Mouse (Mus musculus) neural tube, embryonic 11.5 days (tissue): Measurements from ENCODE around the gene Nradd. TPM values are rescaled to one million over a fixed set of nuclear protein-coding genes. Genes with fewer than 3 reads are reported as not detected.

Experiments
- ATAC-seq: fragments of 200-750 bp; cut with Nextera tagmentation; 2 replicates; pipeline ENCODE4 v1.8.0; 2017; ENCODE audit warnings: moderate number of reproducible peaks, mild to moderate bottlenecking, moderate TSS enrichment, moderate library complexity; ENCODE audit not compliant: insufficient read depth, low FRiP score, low TSS enrichment
- DNase-seq: peaks from one replicate; pipeline ENCODE4 v3.0.0-alpha.2; 2015; ENCODE audit warnings: low spot score
- H3K27ac ChIP-seq: fragments of 300-500 bp; sonication (generic); 2 replicates; pipeline ENCODE4 v1.5.1; 2014; ENCODE audit warnings: low read depth, mild to moderate bottlenecking, low read length
- H3K27me3 ChIP-seq: fragments of 300-500 bp; sonication (generic); 2 replicates; pipeline ENCODE4 v1.6.1; 2014; ENCODE audit warnings: mild to moderate bottlenecking, low read length, mixed read lengths; ENCODE audit not compliant: control insufficient read depth, insufficient read depth
- H3K36me3 ChIP-seq: fragments of 300-500 bp; sonication (generic); 2 replicates; pipeline ENCODE4 v1.6.1; 2014; ENCODE audit warnings: mild to moderate bottlenecking, low read length, moderate library complexity, mixed read lengths; ENCODE audit not compliant: control insufficient read depth, insufficient read depth
- H3K4me1 ChIP-seq: fragments of 300-500 bp; sonication (generic); 2 replicates; pipeline ENCODE4 v1.6.1; 2014; ENCODE audit warnings: low read length, mixed read lengths; ENCODE audit not compliant: control insufficient read depth, insufficient read depth
- H3K4me2 ChIP-seq: fragments of 300-500 bp; sonication (generic); 2 replicates; pipeline ENCODE4 v1.6.1; 2014; ENCODE audit warnings: low read depth, mild to moderate bottlenecking, moderate library complexity
- H3K4me3 ChIP-seq: fragments of 300-500 bp; sonication (generic); 2 replicates; pipeline ENCODE4 v1.5.1; 2014; ENCODE audit warnings: low read depth, low read length
- H3K9ac ChIP-seq: fragments of 300-500 bp; sonication (generic); 2 replicates; pipeline ENCODE4 v1.6.1; 2014; ENCODE audit warnings: mild to moderate bottlenecking, low read length
- H3K9me3 ChIP-seq: fragments of 300-500 bp; sonication (generic); 2 replicates; pipeline ENCODE4 v1.6.1; 2016; ENCODE audit warnings: low read length; ENCODE audit not compliant: control insufficient read depth
- WGBS: fragments of 180-500 bp; shearing (Covaris S2); extraction: QIAGEN DNeasy Blood & Tissue Kit; methylation state at CpG from one replicate; pipeline ENCODE4 v1.1.7; 2014; 5-methylcytosine and 5-hydroxymethylcytosine counted together
- microRNA-seq: library from miRNA; unstranded; fragments of <30 nt; microRNA quantifications from one replicate; pipeline ENCODE4, GENCODE M21; 2016
- polyA plus RNA-seq: library from polyadenylated mRNA; unstranded; fragments of >200 nt; fragmentation: Nextera tagmentation; extraction: Ambion mirVana; gene quantifications from 2 replicates; pipeline ENCODE4 v1.2.1, GENCODE M21; 2014

The Nradd gene
- polyA plus RNA-seq, 1 experiment from 2014 or later: 23.4 TPM

DNA sequence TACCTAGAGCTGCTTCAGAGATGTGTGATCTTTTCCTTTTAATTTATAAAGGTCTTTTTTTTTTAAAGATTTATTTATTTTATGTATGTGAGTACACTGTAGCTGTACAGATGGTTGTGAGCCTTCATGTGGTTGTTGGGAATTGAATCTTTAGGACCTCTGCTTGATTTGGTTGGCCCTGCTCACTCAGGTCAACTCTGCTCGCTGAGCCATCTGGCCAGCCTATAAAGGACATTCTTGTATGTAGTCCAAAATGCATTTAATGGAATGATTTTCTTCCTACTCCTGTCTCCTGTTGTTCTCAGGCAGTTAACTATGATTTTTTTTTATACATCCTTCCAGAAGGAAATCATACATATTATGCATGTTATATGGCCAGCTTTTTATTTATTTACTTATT is 40.7 kb downstream of the Nradd start:
- Histone ChIP-seq H3K9ac (no peak overlapping the region), H3K4me3 (no peak overlapping the region), H3K36me3 (no peaks in the 10 kb centered on the region), H3K4me2 (no peak overlapping the region), H3K27ac (no peak overlapping the region), H3K27me3 (no peaks in the 10 kb centered on the region), H3K9me3 (no peaks in the 10 kb centered on the region), H3K4me1 (no peaks in the 10 kb centered on the region)
- 93% methylated on average over 1 of the region's 1 CpGs for WGBS
- DNase-seq: no peak
- no peak for ATAC-seq

DNA sequence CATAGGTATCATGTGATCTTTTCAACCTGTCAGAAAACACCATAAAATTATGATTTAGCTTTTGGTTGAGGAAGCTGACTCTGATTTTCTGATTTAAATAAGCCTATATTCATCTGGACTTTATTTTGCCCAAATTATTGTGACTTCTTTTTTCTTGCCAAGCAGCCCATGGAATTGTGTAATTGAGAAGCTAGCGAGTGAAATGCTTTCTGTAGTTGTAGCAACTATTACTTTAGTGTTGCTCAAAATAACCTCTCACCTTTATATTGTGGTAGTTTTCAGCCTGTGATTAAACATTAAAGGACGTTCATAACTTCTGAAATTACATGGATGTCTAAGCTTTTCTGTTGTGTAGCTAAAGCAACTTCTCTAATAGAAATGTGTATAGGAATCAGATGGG is 42.1 kb downstream of the Nradd start:
- Histone ChIP-seq H3K4me3 (no peak overlapping the region), H3K4me1 (no peaks in the 10 kb centered on the region), H3K9me3 (no peaks in the 10 kb centered on the region), H3K9ac (no peak overlapping the region), H3K4me2 (no peak overlapping the region), H3K27me3 (no peaks in the 10 kb centered on the region), H3K36me3 (no peaks in the 10 kb centered on the region; the same call in 1 of the 2 replicates), H3K27ac (no peak overlapping the region)
- no peak for DNase-seq
- WGBS: 92% methylated on average over 2 of the region's 2 CpGs
- no peak for ATAC-seq

Small RNA genes lying within 50 kb of the gene (microRNA-seq; reads per million reads assigned to microRNA genes)
- not detected for gene Mir8107

Other genes with a start within 250 kb of the Nradd start
- 15.4 and 15.9 TPM in 2 replicates for gene Ptpn23, start 216.2 kb downstream of the Nradd start, polyA plus RNA-seq
- gene Ngp, start 204.7 kb downstream of the Nradd start, polyA plus RNA-seq: 0.78 and 0.88 TPM in 2 replicates
- 11.0 and 11.1 TPM in 2 replicates for gene Klhl18, start 147.8 kb downstream of the Nradd start, polyA plus RNA-seq
- gene Kif9, start 147.5 kb downstream of the Nradd start, polyA plus RNA-seq: 0.89 and 1.3 TPM in 2 replicates
- 45.0 and 50.6 TPM in 2 replicates for gene Setd2, start 91.9 kb downstream of the Nradd start, polyA plus RNA-seq
- 0.87 and 1.1 TPM in 2 replicates for gene Nbeal2, start 29.7 kb upstream of the Nradd start, polyA plus RNA-seq
- gene Ccdc12, start 32.1 kb upstream of the Nradd start, polyA plus RNA-seq: 131 and 134 TPM in 2 replicates
- 2.9 and 5.3 TPM in 2 replicates for gene Myl3, start 117.4 kb upstream of the Nradd start, polyA plus RNA-seq
- 33.7 and 36.2 TPM in 2 replicates for gene Pth1r, start 122.7 kb upstream of the Nradd start, polyA plus RNA-seq
- not detected in 2 replicates for gene Prss42, start 173.7 kb upstream of the Nradd start, polyA plus RNA-seq
- not detected in 2 replicates for gene Prss44, start 189.5 kb upstream of the Nradd start, polyA plus RNA-seq
- gene Prss43, start 202.2 kb upstream of the Nradd start, polyA plus RNA-seq: 0.14 TPM in 1 of 2 replicates, not detected in the other
- 0.20 TPM in 1 of 2 replicates, not detected in the other for gene Prss45, start 210.1 kb upstream of the Nradd start, polyA plus RNA-seq
- not detected in 2 replicates for gene Prss46, start 220.1 kb upstream of the Nradd start, polyA plus RNA-seq
- not detected in 2 replicates for gene Prss50, start 233.5 kb upstream of the Nradd start, polyA plus RNA-seq